Mouse (Mus musculus): Measurements from ENCODE around the gene C130050O18Rik. TPM values are rescaled to one million over a fixed set of nuclear protein-coding genes. Genes with fewer than 3 reads are reported as not detected.

Gene C130050O18Rik
- polyA plus RNA-seq, 1 experiment, result 0.25 TPM

GRCm38 (mm10) chr5:139432747-139433508 is 27.8 kb downstream of the C130050O18Rik start:
- Histone ChIP-seq H3K4me2 (ENCODE audit: low read depth) (no peak overlapping the region), H3K36me3 (ENCODE audit: control insufficient read depth, insufficient read depth) (no peaks in the 10 kb centered on the region), H3K4me3 (no peak overlapping the region), H3K79me2 (ENCODE audit: control insufficient read depth, insufficient read depth) (no peaks in the 10 kb centered on the region), H3K27me3 (ENCODE audit: control insufficient read depth, insufficient read depth, insufficient read length) (no peaks in the 10 kb centered on the region), H3ac (ENCODE audit: control insufficient read depth, insufficient read length) (no peak overlapping the region)
- TF ChIP-seq CEBPB (IDR thresholded peaks at IDR 0.05; ENCODE audit: insufficient read depth, poor library complexity, severe bottlenecking) (no peak), MYOG (IDR thresholded peaks at IDR 0.05; ENCODE audit: control insufficient read depth in 1 of 3, insufficient read depth in 1 of 3, insufficient read length in 2 of 3, low read depth in 2 of 3) (no peak), MAX (IDR thresholded peaks at IDR 0.05; ENCODE audit: low read depth) (no peak), TCF12 (IDR thresholded peaks at IDR 0.05; ENCODE audit: insufficient read depth, poor library complexity, severe bottlenecking) (no peak), TCF3 (IDR thresholded peaks at IDR 0.05; ENCODE audit: insufficient read length, low read depth) (no peak), REST (IDR thresholded peaks at IDR 0.05; ENCODE audit: insufficient read depth, insufficient read length) (no peak), E2F4 (IDR thresholded peaks at IDR 0.05; ENCODE audit: insufficient read depth) (no peak), MYOD1 (IDR thresholded peaks at IDR 0.05; ENCODE audit: control insufficient read depth in 1 of 3, insufficient read length in 2 of 3, low read depth in 2 of 3) (no peak), USF1 (IDR thresholded peaks at IDR 0.05; ENCODE audit: low read depth) (no peak), POLR2AphosphoS2 (IDR thresholded peaks at IDR 0.05; ENCODE audit: insufficient read length, low read depth) (no peak), SRF (IDR thresholded peaks at IDR 0.05; ENCODE audit: control insufficient read depth, insufficient read length, low read depth) (no peak), POLR2A (IDR thresholded peaks at IDR 0.05; ENCODE audit: insufficient read length, low read depth) (no peak)

DNA sequence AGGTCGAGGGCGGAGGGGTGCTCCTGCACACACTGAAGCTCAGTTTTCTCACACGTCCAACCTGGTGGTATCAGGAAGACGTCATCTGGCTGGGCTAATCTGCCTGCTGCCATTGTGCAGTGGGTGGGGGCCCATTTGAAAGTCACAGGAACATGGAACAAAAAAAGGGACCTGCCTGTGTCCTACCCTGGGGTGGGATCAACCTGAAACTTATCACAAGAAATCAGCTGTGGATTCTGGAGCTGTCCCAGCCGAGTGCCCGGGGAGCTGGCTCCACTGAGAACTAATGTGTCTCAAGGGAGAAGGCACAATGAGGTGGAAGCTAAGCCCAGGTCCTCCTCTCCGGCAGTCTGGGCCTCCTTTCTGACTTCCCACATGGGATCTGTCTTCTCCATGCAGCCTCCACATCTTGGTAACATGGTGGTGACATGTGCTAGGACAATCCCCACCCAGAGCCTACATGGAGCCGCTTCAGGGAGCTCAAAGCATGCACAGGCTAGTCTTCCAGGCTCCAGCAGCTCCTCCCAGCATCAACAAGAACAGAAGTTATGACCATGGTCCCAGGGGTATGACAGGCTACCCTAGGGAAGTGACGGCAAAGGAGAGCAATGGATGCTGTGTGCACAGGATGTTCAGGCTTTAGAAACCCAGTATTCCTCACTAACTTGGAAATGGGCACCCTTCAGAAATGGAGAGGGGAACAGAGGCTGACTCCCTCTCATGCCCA is 28.9 kb downstream of the C130050O18Rik start:
- H3ac ChIP-seq (ENCODE audit: control insufficient read depth, insufficient read length), result no peak overlapping the region
- no peak overlapping the region for H3K4me2 ChIP-seq (ENCODE audit: low read depth)
- H3K79me2 ChIP-seq (ENCODE audit: control insufficient read depth, insufficient read depth), result no peaks in the 10 kb centered on the region
- H3K36me3 ChIP-seq (ENCODE audit: control insufficient read depth, insufficient read depth), result no peaks in the 10 kb centered on the region
- no peak for TF ChIP-seq TCF12 (IDR thresholded peaks at IDR 0.05; ENCODE audit: insufficient read depth, poor library complexity, severe bottlenecking)
- TF ChIP-seq POLR2A (IDR thresholded peaks at IDR 0.05; ENCODE audit: insufficient read length, low read depth), result no peak
- no peak for TF ChIP-seq MYOD1 (IDR thresholded peaks at IDR 0.05; ENCODE audit: control insufficient read depth in 1 of 3, insufficient read length in 2 of 3, low read depth in 2 of 3)
- TF ChIP-seq REST (IDR thresholded peaks at IDR 0.05; ENCODE audit: insufficient read depth, insufficient read length), result no peak
- no peak for TF ChIP-seq TCF3 (IDR thresholded peaks at IDR 0.05; ENCODE audit: insufficient read length, low read depth)
- no peak for TF ChIP-seq CEBPB (IDR thresholded peaks at IDR 0.05; ENCODE audit: insufficient read depth, poor library complexity, severe bottlenecking)
- no peaks in the 10 kb centered on the region for H3K27me3 ChIP-seq (ENCODE audit: control insufficient read depth, insufficient read depth, insufficient read length)
- no peak overlapping the region for H3K4me3 ChIP-seq

DNA sequence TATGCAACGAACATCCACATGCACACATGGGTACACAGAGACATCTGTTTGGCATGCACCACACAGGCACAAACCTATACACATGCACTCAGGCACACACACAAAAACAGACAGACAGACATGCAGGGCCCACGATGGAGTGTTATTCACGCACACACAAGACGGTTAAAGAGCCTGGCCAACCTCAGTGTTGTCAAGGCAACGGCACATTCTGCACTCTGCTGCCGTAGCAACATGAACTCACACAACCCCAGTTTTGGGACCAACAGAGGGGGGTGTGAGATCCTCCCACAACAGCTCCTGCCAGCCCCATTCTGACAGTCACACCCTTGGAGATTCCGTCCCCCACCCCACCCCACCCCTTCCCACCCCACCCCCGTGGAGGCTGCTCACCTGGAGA is 29.9 kb downstream of the C130050O18Rik start:
- Histone ChIP-seq H3K27me3 (ENCODE audit: control insufficient read depth, insufficient read depth, insufficient read length) (no peaks in the 10 kb centered on the region), H3K36me3 (ENCODE audit: control insufficient read depth, insufficient read depth) (no peaks in the 10 kb centered on the region), H3K4me2 (ENCODE audit: low read depth) (no peak overlapping the region)

GRCm38 (mm10) chr5:139437769-139438168 is 32.7 kb downstream of the C130050O18Rik start:
- H3K4me3 ChIP-seq, result no peak overlapping the region
- no peaks in the 10 kb centered on the region for H3K27me3 ChIP-seq (ENCODE audit: control insufficient read depth, insufficient read depth, insufficient read length)
- no peak overlapping the region for H3ac ChIP-seq (ENCODE audit: control insufficient read depth, insufficient read length)
- no peaks in the 10 kb centered on the region for H3K79me2 ChIP-seq (ENCODE audit: control insufficient read depth, insufficient read depth)
- no peaks in the 10 kb centered on the region for H3K36me3 ChIP-seq (ENCODE audit: control insufficient read depth, insufficient read depth)
- TF ChIP-seq SRF (IDR thresholded peaks at IDR 0.05; ENCODE audit: control insufficient read depth, insufficient read length, low read depth), result no peak
- H3K4me2 ChIP-seq (ENCODE audit: low read depth), result no peak overlapping the region

More for the DNA sequence above, 29.9 kb downstream of the C130050O18Rik start:
- Histone ChIP-seq H3ac (ENCODE audit: control insufficient read depth, insufficient read length) (no peak overlapping the region), H3K4me3 (no peak overlapping the region), H3K79me2 (ENCODE audit: control insufficient read depth, insufficient read depth) (no peaks in the 10 kb centered on the region)
- TF ChIP-seq TCF3 (IDR thresholded peaks at IDR 0.05; ENCODE audit: insufficient read length, low read depth) (no peak), REST (IDR thresholded peaks at IDR 0.05; ENCODE audit: insufficient read depth, insufficient read length) (no peak), USF1 (IDR thresholded peaks at IDR 0.05; ENCODE audit: low read depth) (no peak), MYOG (IDR thresholded peaks at IDR 0.05; ENCODE audit: control insufficient read depth in 1 of 3, insufficient read depth in 1 of 3, insufficient read length in 2 of 3, low read depth in 2 of 3) (no peak), CEBPB (IDR thresholded peaks at IDR 0.05; ENCODE audit: insufficient read depth, poor library complexity, severe bottlenecking) (no peak), POLR2AphosphoS2 (IDR thresholded peaks at IDR 0.05; ENCODE audit: insufficient read length, low read depth) (no peak), POLR2A (IDR thresholded peaks at IDR 0.05; ENCODE audit: insufficient read length, low read depth) (no peak), MYOD1 (IDR thresholded peaks at IDR 0.05; ENCODE audit: control insufficient read depth in 1 of 3, insufficient read length in 2 of 3, low read depth in 2 of 3) (no peak), SRF (IDR thresholded peaks at IDR 0.05; ENCODE audit: control insufficient read depth, insufficient read length, low read depth) (no peak), E2F4 (IDR thresholded peaks at IDR 0.05; ENCODE audit: insufficient read depth) (no peak), MAX (IDR thresholded peaks at IDR 0.05; ENCODE audit: low read depth) (no peak)

GRCm38 (mm10) chr5:139438440-139438839 is 33.4 kb downstream of the C130050O18Rik start:
- Histone ChIP-seq H3K27me3 (ENCODE audit: control insufficient read depth, insufficient read depth, insufficient read length) (no peaks in the 10 kb centered on the region), H3K4me2 (ENCODE audit: low read depth) (no peak overlapping the region), H3ac (ENCODE audit: control insufficient read depth, insufficient read length) (no peak overlapping the region), H3K79me2 (ENCODE audit: control insufficient read depth, insufficient read depth) (no peaks in the 10 kb centered on the region), H3K4me3 (no peak overlapping the region), H3K36me3 (ENCODE audit: control insufficient read depth, insufficient read depth) (no peaks in the 10 kb centered on the region)
- no peak for TF ChIP-seq SRF (IDR thresholded peaks at IDR 0.05; ENCODE audit: control insufficient read depth, insufficient read length, low read depth)
- TF ChIP-seq POLR2A (IDR thresholded peaks at IDR 0.05; ENCODE audit: insufficient read length, low read depth), result no peak
- no peak for TF ChIP-seq POLR2AphosphoS2 (IDR thresholded peaks at IDR 0.05; ENCODE audit: insufficient read length, low read depth)
- TF ChIP-seq REST (IDR thresholded peaks at IDR 0.05; ENCODE audit: insufficient read depth, insufficient read length), result no peak
- TF ChIP-seq MAX (IDR thresholded peaks at IDR 0.05; ENCODE audit: low read depth), result no peak
- no peak for TF ChIP-seq CEBPB (IDR thresholded peaks at IDR 0.05; ENCODE audit: insufficient read depth, poor library complexity, severe bottlenecking)
- TF ChIP-seq TCF12 (IDR thresholded peaks at IDR 0.05; ENCODE audit: insufficient read depth, poor library complexity, severe bottlenecking), result no peak
- TF ChIP-seq USF1 (IDR thresholded peaks at IDR 0.05; ENCODE audit: low read depth), result no peak
- no peak for TF ChIP-seq MYOG (IDR thresholded peaks at IDR 0.05; ENCODE audit: control insufficient read depth in 1 of 3, insufficient read depth in 1 of 3, insufficient read length in 2 of 3, low read depth in 2 of 3)
- no peak for TF ChIP-seq TCF3 (IDR thresholded peaks at IDR 0.05; ENCODE audit: insufficient read length, low read depth)
- no peak for TF ChIP-seq E2F4 (IDR thresholded peaks at IDR 0.05; ENCODE audit: insufficient read depth)
- TF ChIP-seq MYOD1 (IDR thresholded peaks at IDR 0.05; ENCODE audit: control insufficient read depth in 1 of 3, insufficient read length in 2 of 3, low read depth in 2 of 3), result no peak

Data from myocyte (in vitro differentiated cells).